Mouse (Mus musculus): ENCODE results near the gene Tubb4b.

GRCm38 (mm10) chr2:25225811-25226379 lies 1.4 kb upstream of the Tubb4b start:
- no peak for TF ChIP-seq POLR2A (IDR thresholded peaks at IDR 0.05; ENCODE audit: extremely low read depth, insufficient read depth, low read length)
- no peak for TF ChIP-seq CTCF (IDR thresholded peaks at IDR 0.05; ENCODE audit: extremely low read depth, insufficient read depth, low read length)
